13 mouse cellular contexts compared by ENCODE assay signal in the genomic region with DNA sequence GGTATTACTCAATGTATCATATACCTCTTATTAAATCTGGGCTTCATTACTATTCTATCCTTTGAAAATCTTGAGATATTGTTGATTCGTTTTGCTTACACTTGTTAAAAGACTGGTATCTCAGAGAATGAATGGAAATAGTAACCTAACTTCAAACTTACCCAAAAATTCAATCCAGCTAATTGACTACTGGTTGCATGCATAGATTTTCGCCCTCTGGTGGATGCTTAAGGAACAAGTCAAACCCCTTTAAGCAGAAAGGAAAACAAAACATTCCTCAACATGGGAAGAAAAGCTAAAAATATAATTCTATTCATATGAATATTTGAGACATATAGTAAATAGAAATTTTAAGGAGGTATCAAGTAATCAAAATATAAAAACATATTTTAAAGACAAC. TPM values are rescaled to one million over a fixed set of nuclear protein-coding genes. Genes with fewer than 3 reads are reported as not detected.
A peak's percentile ranks its signal among the peaks of the same experiment; 100 is the strongest.
DNase-seq lines count a peak whose midpoint lies in the region; ATAC-seq and TF ChIP-seq lines count a peak whose summit lies in the region.
"Had no signal": no experiment of that assay in that cellular context is flagged by ENCODE, and none has a peak within 500 bp of the region (broad histone marks: within the 10 kb centered on the region; RNA-seq: fewer than 3 reads in every experiment).

No protein-coding gene starts in this region.

- 0 out of 2 replicates have a peak, but pooled peaks have one; percentile 21 for TF ChIP-seq CTCF in kidney, adult 2 months (conservative IDR thresholded peaks at IDR 0.05; ENCODE audit: insufficient read depth, insufficient read length, low read depth, low read length)

- no peaks in the 10 kb centered on the region for H3K9me3 ChIP-seq in kidney, embryonic 14.5 days (ENCODE audit: control insufficient read depth, low read length)
- no peaks in the 10 kb centered on the region for H3K9me3 ChIP-seq in forebrain, embryonic 16.5 days (ENCODE audit: control insufficient read depth, low read length)
- H3K9me3 ChIP-seq: embryonic facial prominence, embryonic 15.5 days; limb, embryonic 13.5 days; neural tube, embryonic 12.5 days had no signal

- no peaks in the 10 kb centered on the region for H3K36me3 ChIP-seq in kidney, adult 2 months (ENCODE audit: control insufficient read depth, insufficient read depth, low read length)
- no peaks in the 10 kb centered on the region for H3K36me3 ChIP-seq in kidney, embryonic 14.5 days (ENCODE audit: control insufficient read depth, insufficient read depth, low read length)
- H3K36me3 ChIP-seq in forebrain, embryonic 16.5 days (ENCODE audit: control insufficient read depth, insufficient read depth), result no peaks in the 10 kb centered on the region
- H3K36me3 ChIP-seq: embryonic facial prominence, embryonic 15.5 days; limb, embryonic 13.5 days; neural tube, embryonic 12.5 days had no signal

- no peak overlapping the region for H3K4me2 ChIP-seq in kidney, embryonic 14.5 days (replicated peaks; ENCODE audit: low read depth, low read length)
- no peak overlapping the region for H3K4me2 ChIP-seq in forebrain, embryonic 16.5 days (ENCODE audit: low read length)
- H3K4me2 ChIP-seq: embryonic facial prominence, embryonic 15.5 days; limb, embryonic 13.5 days; neural tube, embryonic 12.5 days had no signal

- 11% methylated on average over 2 of the region's 2 CpGs for WGBS in kidney, adult 2 months
- WGBS in kidney, embryonic 14.5 days, result 12% methylated on average over 2 of the region's 2 CpGs
- 14% methylated on average over 2 of the region's 2 CpGs for WGBS in forebrain, embryonic 16.5 days

- DNase-seq in kidney, adult 2 months, result peak; percentile 37
- DNase-seq in testis, postnatal 10 days (ENCODE audit: low spot score), result peak; percentile 43
- DNase-seq in testis, postnatal 14 days (ENCODE audit: low spot score), result no peak
- DNase-seq in embryo, embryonic 10.5 days (ENCODE audit: low spot score), result peak; percentile 47
- peak; percentile 22 for DNase-seq in right cerebral cortex, postnatal 14 days
- no peak for DNase-seq in thymus, adult 18-20 months

- H3K9ac ChIP-seq in kidney, embryonic 14.5 days (ENCODE audit: low read depth, low read length), result no peak overlapping the region
- H3K9ac ChIP-seq in forebrain, embryonic 16.5 days (replicated peaks; ENCODE audit: low read depth, low read length), result no peak overlapping the region
- H3K9ac ChIP-seq: embryonic facial prominence, embryonic 15.5 days; limb, embryonic 13.5 days; neural tube, embryonic 12.5 days had no signal

- no peak for ATAC-seq in kidney, embryonic 14.5 days (ENCODE audit: low FRiP score, low TSS enrichment)
- ATAC-seq in forebrain, embryonic 16.5 days, result no peak

- TF ChIP-seq POLR2A in kidney, adult 2 months (IDR thresholded peaks at IDR 0.05; ENCODE audit: low read depth, low read length), result no peak

- H3K27ac ChIP-seq in kidney, adult 2 months (ENCODE audit: insufficient read depth, low read depth, low read length), result no peak overlapping the region
- no peak overlapping the region for H3K27ac ChIP-seq in kidney, embryonic 14.5 days (ENCODE audit: low read depth, low read length)
- H3K27ac ChIP-seq in forebrain, embryonic 16.5 days (ENCODE audit: low read length), result no peak overlapping the region
- H3K27ac ChIP-seq: embryonic facial prominence, embryonic 15.5 days; limb, embryonic 13.5 days; neural tube, embryonic 12.5 days had no signal

- no peaks in the 10 kb centered on the region for H3K27me3 ChIP-seq in kidney, adult 2 months (replicated peaks; ENCODE audit: control insufficient read depth, insufficient read depth, low read length)
- no peaks in the 10 kb centered on the region for H3K27me3 ChIP-seq in kidney, embryonic 14.5 days (ENCODE audit: control insufficient read depth, insufficient read depth, low read length)
- no peaks in the 10 kb centered on the region for H3K27me3 ChIP-seq in forebrain, embryonic 16.5 days (replicated peaks; ENCODE audit: control insufficient read depth, insufficient read depth, low read length)
- H3K27me3 ChIP-seq: embryonic facial prominence, embryonic 15.5 days; limb, embryonic 13.5 days; neural tube, embryonic 12.5 days had no signal

- no peak overlapping the region for H3K4me3 ChIP-seq in kidney, adult 2 months (ENCODE audit: insufficient read depth, low read depth, low read length)
- H3K4me3 ChIP-seq in kidney, embryonic 14.5 days (ENCODE audit: low read length), result no peak overlapping the region
- no peak overlapping the region for H3K4me3 ChIP-seq in forebrain, embryonic 16.5 days (replicated peaks; ENCODE audit: low read length)
- H3K4me3 ChIP-seq: embryonic facial prominence, embryonic 15.5 days; limb, embryonic 13.5 days; neural tube, embryonic 12.5 days had no signal

- no peaks in the 10 kb centered on the region for H3K4me1 ChIP-seq in kidney, adult 2 months (ENCODE audit: control insufficient read depth, insufficient read depth, low read length)
- no peaks in the 10 kb centered on the region for H3K4me1 ChIP-seq in kidney, embryonic 14.5 days (ENCODE audit: control insufficient read depth, insufficient read depth, low read length)
- no peaks in the 10 kb centered on the region for H3K4me1 ChIP-seq in forebrain, embryonic 16.5 days (replicated peaks; ENCODE audit: control insufficient read depth, insufficient read depth, low read length)
- H3K4me1 ChIP-seq: embryonic facial prominence, embryonic 15.5 days; limb, embryonic 13.5 days; neural tube, embryonic 12.5 days had no signal

RNA-seq across cellular contexts. Expression of a gene that starts 30.8 kb away (rescaled TPM):
- polyA plus RNA-seq in kidney, adult 2 months (2012; rRNA removed), result 7.2 and 7.8 TPM in 2 replicates
- polyA plus RNA-seq in kidney, embryonic 14.5 days (2014; fragmentation: Nextera tagmentation; extraction: Ambion mirVana), result not detected in 2 replicates
- polyA plus RNA-seq in forebrain, embryonic 16.5 days (2015; fragmentation: Nextera tagmentation; extraction: Ambion mirVana), result not detected in 2 replicates
- polyA plus RNA-seq: embryonic facial prominence, embryonic 15.5 days; heart, embryonic 14.5 days; limb, embryonic 13.5 days; stomach, embryonic 16.5 days had no signal

RNA-seq across cellular contexts. Expression of a gene that starts 32.8 kb away (rescaled TPM):
- polyA plus RNA-seq in kidney, adult 2 months (2012; rRNA removed), result 14.3 and 15.4 TPM in 2 replicates
- 3.1 and 3.2 TPM in 2 replicates for polyA plus RNA-seq in kidney, embryonic 14.5 days (2014; fragmentation: Nextera tagmentation; extraction: Ambion mirVana)
- not detected in 2 replicates for polyA plus RNA-seq in forebrain, embryonic 16.5 days (2015; fragmentation: Nextera tagmentation; extraction: Ambion mirVana)
- polyA plus RNA-seq: embryonic facial prominence, embryonic 15.5 days; heart, embryonic 14.5 days; limb, embryonic 13.5 days; neural tube, embryonic 12.5 days; stomach, embryonic 16.5 days had no signal

Comparison
In these comparisons a context has a peak if more than half of its experiments do, and no peak if none do; other contexts are left out.
1. DNase-seq: peak in kidney, adult 2 months (single experiment), testis, postnatal 10 days (single experiment), embryo, embryonic 10.5 days (single experiment) and right cerebral cortex, postnatal 14 days (single experiment); none in testis, postnatal 14 days (single experiment) and thymus, adult 18-20 months (0 of 2).